Mouse (Mus musculus) limb, embryonic 14.5 days (tissue): ENCODE data around the gene Prdm16. TPM values are rescaled to one million over a fixed set of nuclear protein-coding genes. Genes with fewer than 3 reads are reported as not detected.

Experiments
- ATAC-seq: fragments of 200-750 bp; cut with Nextera tagmentation; 2 replicates; pipeline ENCODE4 v1.8.0; 2017; ENCODE audit warnings: low read depth, moderate number of reproducible peaks, moderate TSS enrichment; ENCODE audit not compliant: low FRiP score
- DNase-seq: peaks from one replicate; pipeline ENCODE4 v3.0.0-alpha.2; 2015; ENCODE audit warnings: low spot score
- H3K27ac ChIP-seq: fragments of 300-500 bp; sonication (generic); replicated peaks from 2 replicates; pipeline ENCODE4 v1.5.1; 2014; ENCODE audit warnings: low read depth, mild to moderate bottlenecking, low read length, moderate library complexity, mixed read lengths
- H3K27me3 ChIP-seq: fragments of 300-500 bp; sonication (generic); 2 replicates; pipeline ENCODE4 v1.6.1; 2014; ENCODE audit warnings: low read length, mixed read lengths; ENCODE audit not compliant: control insufficient read depth, insufficient read depth
- H3K36me3 ChIP-seq: fragments of 300-500 bp; sonication (generic); 2 replicates; pipeline ENCODE4 v1.6.1; 2014; ENCODE audit warnings: mild to moderate bottlenecking, low read length, moderate library complexity, mixed read lengths; ENCODE audit not compliant: control insufficient read depth, insufficient read depth
- H3K4me1 ChIP-seq: fragments of 300-500 bp; sonication (generic); 2 replicates; pipeline ENCODE4 v1.6.1; 2014; ENCODE audit warnings: antibody characterized with exemption, low read length, mixed read lengths; ENCODE audit not compliant: control insufficient read depth, insufficient read depth
- H3K4me2 ChIP-seq: fragments of 300-500 bp; sonication (generic); replicated peaks from 2 replicates; pipeline ENCODE4 v1.6.1; 2014; ENCODE audit warnings: low read depth, mild to moderate bottlenecking, low read length, moderate library complexity; ENCODE audit not compliant: severe bottlenecking
- H3K4me3 ChIP-seq: fragments of 300-500 bp; sonication (generic); replicated peaks from 2 replicates; pipeline ENCODE4 v1.5.1; 2014; ENCODE audit warnings: low read length
- H3K9ac ChIP-seq: fragments of 300-500 bp; sonication (generic); 2 replicates; pipeline ENCODE4 v1.6.1; 2014; ENCODE audit warnings: mild to moderate bottlenecking, low read depth, low read length, moderate library complexity; ENCODE audit not compliant: severe bottlenecking
- H3K9me3 ChIP-seq: fragments of 300-500 bp; sonication (generic); 2 replicates; pipeline ENCODE4 v1.6.1; 2016; ENCODE audit warnings: low read length; ENCODE audit not compliant: control insufficient read depth
- POLR2A ChIP-seq: fragments of 200-500 bp; IDR thresholded peaks from 2 replicates; pipeline ENCODE4 v1.8.0; 2012; ENCODE audit warnings: inconsistent platforms, mild to moderate bottlenecking, moderate library complexity, borderline replicate concordance; ENCODE audit not compliant: insufficient read depth, insufficient read length; ENCODE audit errors: extremely low read depth
- WGBS: fragments of 180-500 bp; shearing (Covaris S2); extraction: QIAGEN DNeasy Blood & Tissue Kit; methylation state at CpG from one replicate; pipeline ENCODE4 v1.1.7; 2014; 5-methylcytosine and 5-hydroxymethylcytosine counted together
- polyA plus RNA-seq, 2 experiments: library from polyadenylated mRNA; depleted of rRNA in 1 of 2; stranded (reverse) in 1 of 2; unstranded in 1 of 2; fragments of >200 nt; fragmentation: Nextera tagmentation in 1 of 2; extraction: Ambion mirVana in 1 of 2; gene quantifications; 2 replicates each; pipeline versions ENCODE4 v1.2.1 to v1.2.3; 2012 to 2014

The Prdm16 gene
- polyA plus RNA-seq, 2 experiments, result 11.7 to 25.6 TPM

DNA sequence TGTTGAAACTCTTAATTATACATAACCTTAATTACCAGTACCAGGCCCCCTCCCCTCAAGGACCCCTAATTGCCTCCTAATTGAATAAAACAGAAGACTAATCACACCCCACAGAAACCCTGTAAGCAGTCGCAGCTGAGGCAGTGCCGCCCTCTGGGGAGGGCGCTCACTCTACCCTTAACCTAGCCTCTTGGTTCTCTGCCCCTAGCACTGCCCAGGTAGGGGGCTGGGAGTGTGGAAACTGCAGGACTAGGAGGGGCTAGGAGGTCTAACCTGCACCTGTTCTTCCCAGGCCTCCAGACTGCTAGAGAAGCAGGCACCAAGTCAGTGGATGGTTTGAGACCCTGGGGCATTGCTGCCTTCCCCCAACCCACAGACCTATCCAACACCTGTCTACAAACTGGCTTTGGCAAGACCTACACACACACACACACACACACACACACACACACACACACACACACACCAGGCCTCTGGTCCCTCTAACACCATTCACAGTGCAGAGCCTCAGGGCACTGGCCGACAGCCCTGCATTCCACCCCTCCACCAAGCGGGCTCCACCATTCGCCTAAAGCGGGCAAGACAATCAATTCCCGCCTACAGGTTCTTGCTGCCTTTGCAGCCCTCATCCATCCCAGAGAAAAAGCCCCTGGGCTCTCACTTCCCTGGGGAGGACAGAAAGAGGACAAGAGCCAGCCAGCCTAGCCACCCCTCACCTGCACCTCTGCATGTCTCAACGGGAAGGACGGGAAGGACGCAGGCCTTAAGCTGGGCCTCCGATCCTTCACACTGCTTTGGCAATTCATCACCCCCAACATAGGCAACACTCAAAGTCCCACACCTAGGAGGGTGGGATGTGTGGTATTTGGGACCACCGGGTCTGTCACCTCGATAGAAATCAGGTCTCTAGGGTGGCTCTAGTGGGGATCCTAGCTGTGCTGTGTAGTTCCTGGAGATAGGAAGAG is 3.6 kb downstream of the Prdm16 start:
- Histone ChIP-seq H3K27ac (peak overlapping the region; percentile 97), H3K9ac (peak overlapping the region; percentile 89), H3K27me3 (peaks cover 2% of the 10 kb centered on the region; the same call in 1 of the 2 replicates), H3K36me3 (0 out of 2 replicates have a peak, but pooled peaks cover 3% of the 10 kb centered on the region), H3K4me2 (peak overlapping the region; percentile 89), H3K9me3 (no peaks in the 10 kb centered on the region), H3K4me3 (peak overlapping the region; percentile 77), H3K4me1 (peaks cover 35% of the 10 kb centered on the region)
- ATAC-seq (no peak), DNase-seq (no peak)
- WGBS, result 25% methylated on average over 14 of the region's 14 CpGs
- no peak for TF ChIP-seq POLR2A

DNA sequence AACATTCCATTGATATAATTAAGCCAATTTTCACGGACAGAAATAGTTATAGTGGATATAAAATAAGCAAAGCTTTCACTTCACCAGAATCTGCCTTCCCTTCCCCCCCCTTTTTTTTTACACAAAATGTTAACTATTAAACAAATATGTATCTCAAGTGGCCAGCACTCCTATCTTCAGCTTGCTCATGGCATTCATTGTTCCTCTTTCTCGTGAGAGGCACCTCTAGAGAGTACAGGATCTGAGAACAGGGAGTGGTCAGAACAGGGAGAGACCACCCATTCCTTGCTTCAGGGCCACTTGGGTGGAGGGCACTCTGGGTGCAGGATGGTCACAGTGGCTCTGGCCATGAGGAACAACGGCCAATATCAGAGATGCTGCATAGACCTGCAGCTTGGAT is 5.9 kb downstream of the Prdm16 start:
- H3K4me3 ChIP-seq, result peak overlapping the region; percentile 77
- WGBS, result 45% methylated on average over 3 of the region's 3 CpGs
- no peak overlapping the region for H3K27ac ChIP-seq
- H3K9me3 ChIP-seq, result no peaks in the 10 kb centered on the region
- 0 out of 2 replicates have a peak, but pooled peaks cover 2% of the 10 kb centered on the region for H3K27me3 ChIP-seq
- DNase-seq (no peak), ATAC-seq (no peak)
- no peak for TF ChIP-seq POLR2A
- H3K36me3 ChIP-seq, result 0 out of 2 replicates have a peak, but pooled peaks cover 3% of the 10 kb centered on the region
- peak overlapping the region; percentile 89 for H3K4me2 ChIP-seq
- H3K4me1 ChIP-seq, result peaks cover 44% of the 10 kb centered on the region
- H3K9ac ChIP-seq, result no peak overlapping the region

GRCm38 (mm10) chr4:154627419-154628142 is 9.1 kb downstream of the Prdm16 start:
- H3K4me1 ChIP-seq, result peaks cover 49% of the 10 kb centered on the region
- H3K27me3 ChIP-seq, result no peaks in the 10 kb centered on the region
- ATAC-seq (no peak), DNase-seq (no peak)
- no peak for TF ChIP-seq POLR2A
- WGBS, result 83% methylated on average over 5 of the region's 5 CpGs
- H3K4me3 ChIP-seq, result no peak overlapping the region
- H3K36me3 ChIP-seq, result no peaks in the 10 kb centered on the region
- H3K9me3 ChIP-seq, result no peaks in the 10 kb centered on the region
- H3K9ac ChIP-seq, result 0 out of 2 replicates have a peak overlapping the region, but pooled peaks have one; percentile 7
- no peak overlapping the region for H3K4me2 ChIP-seq
- H3K27ac ChIP-seq, result no peak overlapping the region

- H3K36me3 ChIP-seq, result no peaks in the 10 kb centered on the region
- no peaks in the 10 kb centered on the region for H3K9me3 ChIP-seq
- ATAC-seq (no peak), DNase-seq (no peak)
- H3K4me2 ChIP-seq, result 0 out of 2 replicates have a peak overlapping the region, but pooled peaks have one; percentile 13
- peaks cover 49% of the 10 kb centered on the region for H3K4me1 ChIP-seq
- H3K4me3 ChIP-seq, result no peak overlapping the region
- H3K27ac ChIP-seq, result no peak overlapping the region
- no peak for TF ChIP-seq POLR2A
- WGBS, result 89% methylated on average over 2 of the region's 2 CpGs
- no peaks in the 10 kb centered on the region for H3K27me3 ChIP-seq
- H3K9ac ChIP-seq, result no peak overlapping the region
These were observed 10.4 kb downstream of the Prdm16 start for GRCm38 (mm10) chr4:154626282-154626681.

DNA sequence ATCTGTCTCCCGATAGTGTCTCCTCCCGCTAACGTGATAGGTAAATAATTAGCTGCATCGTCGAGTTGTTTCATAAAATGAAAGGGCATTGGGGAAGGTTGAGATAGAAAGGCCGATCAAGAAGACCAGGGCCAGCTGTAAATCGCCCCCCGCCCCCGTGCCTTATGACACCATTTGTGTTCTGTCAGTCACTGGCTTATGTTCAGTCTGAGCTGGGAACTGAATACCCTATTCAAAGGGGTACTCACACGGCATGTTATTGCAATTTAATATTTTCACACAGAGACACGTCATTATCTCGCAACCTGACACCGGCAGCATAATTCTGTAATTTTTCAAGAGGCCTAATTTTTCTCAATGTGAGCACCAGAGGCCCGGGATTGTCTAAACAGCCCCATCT is 11.0 kb downstream of the Prdm16 start:
- Histone ChIP-seq H3K36me3 (no peaks in the 10 kb centered on the region), H3K9me3 (no peaks in the 10 kb centered on the region), H3K9ac (no peak overlapping the region), H3K4me1 (peaks cover 43% of the 10 kb centered on the region), H3K4me2 (no peak overlapping the region), H3K4me3 (no peak overlapping the region), H3K27ac (no peak overlapping the region), H3K27me3 (no peaks in the 10 kb centered on the region)
- peak; percentile 44; the same call in 1 of the 2 replicates for ATAC-seq
- DNase-seq, result no peak
- no peak for TF ChIP-seq POLR2A
- 48% methylated on average over 14 of the region's 14 CpGs for WGBS
